Mouse (Mus musculus): Measurements from ENCODE around the gene Txn2.

- TF ChIP-seq EP300 (IDR thresholded peaks at IDR 0.05; ENCODE audit: low read depth) (no peak), CTCF (IDR thresholded peaks at IDR 0.05; ENCODE audit: low read depth) (no peak)
Measured at GRCm38 (mm10) chr15:77914507-77914906, 14.3 kb downstream of the Txn2 start.
